Mouse (Mus musculus) hindbrain, embryonic 13.5 days (tissue): ENCODE data around the gene Ikzf1. TPM values are rescaled to one million over a fixed set of nuclear protein-coding genes. Genes with fewer than 3 reads are reported as not detected.

Source experiments
- ATAC-seq: fragments of 200-750 bp; cut with Nextera tagmentation; 2 replicates; pipeline ENCODE4 v1.8.0; 2017; ENCODE audit warnings: moderate TSS enrichment; ENCODE audit not compliant: low FRiP score
- H3K27ac ChIP-seq: fragments of 300-500 bp; sonication (generic); 2 replicates; pipeline ENCODE4 v1.5.1; 2015; ENCODE audit warnings: inconsistent platforms, mild to moderate bottlenecking, moderate library complexity
- H3K27me3 ChIP-seq: fragments of 300-500 bp; sonication (generic); 2 replicates; pipeline ENCODE4 v1.6.1; 2015; ENCODE audit warnings: mild to moderate bottlenecking, inconsistent platforms
- H3K36me3 ChIP-seq: fragments of 300-500 bp; sonication (generic); 2 replicates; pipeline ENCODE4 v1.6.1; 2015; ENCODE audit warnings: mild to moderate bottlenecking, inconsistent platforms
- H3K4me1 ChIP-seq: fragments of 300-500 bp; sonication (generic); replicated peaks from 2 replicates; pipeline ENCODE4 v1.6.1; 2015; ENCODE audit warnings: inconsistent platforms
- H3K4me2 ChIP-seq: fragments of 300-500 bp; sonication (generic); 2 replicates; pipeline ENCODE4 v1.6.1; 2015; ENCODE audit warnings: inconsistent platforms, mild to moderate bottlenecking, moderate library complexity
- H3K4me3 ChIP-seq: fragments of 300-500 bp; sonication (generic); 2 replicates; pipeline ENCODE4 v1.5.1; 2015; ENCODE audit warnings: mild to moderate bottlenecking, inconsistent platforms
- H3K9ac ChIP-seq: fragments of 300-500 bp; sonication (generic); 2 replicates; pipeline ENCODE4 v1.6.1; 2015; ENCODE audit warnings: mild to moderate bottlenecking, inconsistent platforms
- H3K9me3 ChIP-seq: fragments of 300-500 bp; sonication (generic); 2 replicates; pipeline ENCODE4 v1.6.1; 2016; ENCODE audit warnings: inconsistent platforms
- WGBS: fragments of 180-500 bp; shearing (Covaris S2); methylation state at CpG from one replicate; pipeline ENCODE4 v1.1.7; 2015; 5-methylcytosine and 5-hydroxymethylcytosine counted together
- polyA plus RNA-seq: library from polyadenylated mRNA; unstranded; fragments of >200 nt; fragmentation: Nextera tagmentation; extraction: Ambion mirVana; gene quantifications from 2 replicates; pipeline ENCODE4 v1.2.1, GENCODE M21; 2015

Gene Ikzf1
- polyA plus RNA-seq, 1 experiment from 2014 or later = 1.1 TPM

DNA sequence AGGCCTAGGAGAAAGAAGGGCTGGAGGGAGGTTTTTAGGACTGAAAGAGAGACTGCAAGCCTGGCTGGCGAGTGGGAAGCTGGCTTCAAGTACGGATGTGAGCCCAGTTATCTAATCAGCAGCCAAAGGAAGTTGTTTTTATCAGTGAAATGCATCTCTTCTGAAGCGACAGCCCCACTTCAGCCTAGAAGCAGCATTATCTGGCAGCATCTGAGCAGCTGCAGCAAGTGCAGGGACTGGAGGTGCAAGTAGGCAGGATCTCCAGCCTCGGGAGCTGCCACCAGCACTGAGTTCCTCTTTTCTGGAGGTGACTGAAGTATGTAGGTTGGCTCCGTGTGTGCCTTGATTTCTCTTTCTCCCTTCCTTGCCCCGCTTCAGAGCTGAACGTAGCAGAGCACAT is 26.9 kb downstream of the Ikzf1 start:
- Histone ChIP-seq H3K27ac (no peak overlapping the region), H3K9me3 (no peaks in the 10 kb centered on the region), H3K4me3 (no peak overlapping the region), H3K27me3 (no peaks in the 10 kb centered on the region), H3K36me3 (no peaks in the 10 kb centered on the region), H3K4me2 (no peak overlapping the region), H3K4me1 (no peaks in the 10 kb centered on the region), H3K9ac (no peak overlapping the region)
- WGBS = 76% methylated on average over 7 of the region's 7 CpGs
- no peak for ATAC-seq

DNA sequence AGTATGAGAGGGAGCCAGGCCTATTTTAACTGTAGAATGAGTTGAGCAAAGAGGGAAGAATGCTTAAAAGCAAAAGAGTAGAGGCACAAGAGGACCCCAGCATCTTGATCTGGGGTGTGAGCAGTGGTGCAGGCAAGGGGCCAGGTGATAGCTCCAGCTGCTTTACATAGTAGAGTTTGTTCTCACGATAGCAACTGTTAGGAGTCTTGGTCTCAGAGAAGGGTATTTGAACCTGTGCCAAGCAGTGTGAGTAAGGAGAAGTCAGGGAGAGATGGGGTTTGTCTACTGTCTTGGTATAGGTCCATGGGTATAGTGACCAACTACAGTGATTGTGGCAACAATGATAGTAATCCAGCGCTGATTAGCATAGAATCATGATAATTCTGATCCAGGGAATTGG is 29.9 kb downstream of the Ikzf1 start:
- H3K4me2 ChIP-seq = no peak overlapping the region

DNA sequence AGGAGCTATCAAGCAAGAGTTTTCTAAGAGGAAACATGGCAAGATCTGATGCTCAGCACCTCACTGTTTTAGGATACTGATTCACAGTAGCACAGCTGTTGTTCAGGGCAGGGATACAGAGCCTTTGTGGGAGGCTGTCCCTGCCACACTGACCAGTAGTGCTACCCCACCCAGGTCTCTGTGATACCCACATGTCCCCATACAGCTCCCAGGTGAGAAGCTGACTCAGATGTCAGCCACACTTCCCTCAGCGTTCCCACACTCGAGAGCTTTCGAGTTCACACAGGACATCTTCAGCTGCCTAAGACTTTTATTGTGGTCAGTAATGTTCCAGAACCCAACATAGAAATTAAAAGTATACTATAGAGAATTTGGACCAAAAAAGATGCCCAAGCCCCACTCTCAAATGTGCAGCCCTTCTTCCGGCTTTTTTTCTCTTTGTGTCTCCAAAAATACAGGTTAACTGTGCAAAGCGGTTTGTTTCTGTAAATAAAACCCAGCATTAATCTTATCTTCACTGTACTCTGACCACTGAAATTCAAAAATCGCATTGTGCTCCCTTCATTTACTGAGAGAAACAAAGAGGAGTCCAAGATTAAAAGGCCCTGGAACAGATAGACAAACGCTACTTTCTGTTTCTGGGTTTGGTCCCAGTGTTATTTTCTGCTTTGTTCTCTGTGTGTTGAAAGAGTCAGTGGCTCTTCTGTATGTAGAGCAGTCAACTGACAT is 31.3 kb downstream of the Ikzf1 start:
- no peak overlapping the region for H3K4me3 ChIP-seq
- no peaks in the 10 kb centered on the region for H3K9me3 ChIP-seq
- ATAC-seq = no peak
- no peak overlapping the region for H3K9ac ChIP-seq
- no peaks in the 10 kb centered on the region for H3K36me3 ChIP-seq
- no peak overlapping the region for H3K27ac ChIP-seq
- H3K4me2 ChIP-seq = no peak overlapping the region
- H3K4me1 ChIP-seq = no peaks in the 10 kb centered on the region
- WGBS = 90% methylated on average over 7 of the region's 7 CpGs
- H3K27me3 ChIP-seq = no peaks in the 10 kb centered on the region

More for the DNA sequence above, 29.9 kb downstream of the Ikzf1 start:
- Histone ChIP-seq H3K27ac (no peak overlapping the region), H3K9ac (no peak overlapping the region), H3K4me3 (no peak overlapping the region), H3K36me3 (no peaks in the 10 kb centered on the region), H3K4me1 (no peaks in the 10 kb centered on the region), H3K27me3 (no peaks in the 10 kb centered on the region), H3K9me3 (no peaks in the 10 kb centered on the region)
- ATAC-seq = no peak
- 84% methylated on average over 2 of the region's 2 CpGs for WGBS

DNA sequence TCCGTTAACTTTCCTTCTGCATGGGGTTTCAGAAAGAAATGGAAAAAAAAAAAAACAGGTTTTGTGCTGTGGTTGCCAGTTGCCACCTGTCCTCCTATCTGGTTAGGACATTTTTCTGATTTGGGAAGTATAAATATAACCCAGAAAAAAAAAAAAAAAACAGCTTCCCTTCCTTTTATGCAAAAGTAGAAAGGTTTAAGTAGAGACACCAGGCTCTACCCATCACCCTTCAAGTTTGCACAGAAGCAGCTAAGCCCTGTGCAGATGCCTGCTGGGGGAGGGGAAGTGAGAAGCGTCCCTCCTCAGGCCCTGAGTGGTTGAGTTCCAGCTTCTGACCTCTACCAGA is 31.9 kb downstream of the Ikzf1 start:
- no peak overlapping the region for H3K27ac ChIP-seq
- no peak overlapping the region for H3K4me2 ChIP-seq
- H3K9me3 ChIP-seq = no peaks in the 10 kb centered on the region
- H3K27me3 ChIP-seq = no peaks in the 10 kb centered on the region
- no peaks in the 10 kb centered on the region for H3K4me1 ChIP-seq
- no peaks in the 10 kb centered on the region for H3K36me3 ChIP-seq
- H3K9ac ChIP-seq = no peak overlapping the region
- H3K4me3 ChIP-seq = no peak overlapping the region
- ATAC-seq = no peak
- 81% methylated on average over 2 of the region's 2 CpGs for WGBS

DNA sequence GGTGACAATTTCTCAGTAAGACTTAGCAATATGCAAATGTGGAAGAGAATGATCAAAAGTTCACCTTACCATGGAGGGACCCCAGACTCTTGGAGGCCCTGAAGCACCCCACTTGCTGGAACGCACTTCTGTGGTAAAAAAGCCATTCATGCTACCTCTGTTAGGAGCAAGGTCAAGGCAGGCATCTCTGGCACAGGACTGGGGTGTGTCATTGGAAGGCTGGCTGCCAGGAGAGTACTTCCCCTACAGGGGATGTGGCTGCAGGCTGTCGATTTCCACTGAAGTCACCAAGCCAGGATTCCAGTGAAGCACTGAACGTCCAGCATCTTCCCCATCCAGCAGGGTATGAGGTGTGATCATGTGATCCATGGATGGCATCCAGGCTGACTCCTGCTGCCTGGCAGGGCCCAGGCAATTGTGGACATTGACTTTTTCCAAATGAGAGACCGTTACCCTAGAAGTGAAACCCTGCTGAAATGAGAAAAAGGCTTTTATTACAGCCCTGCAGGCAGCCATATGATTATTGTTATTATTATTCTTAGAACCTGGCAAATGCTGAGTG is 32.9 kb downstream of the Ikzf1 start:
- H3K4me1 ChIP-seq = no peaks in the 10 kb centered on the region
- H3K4me3 ChIP-seq = no peak overlapping the region
- H3K9me3 ChIP-seq = no peaks in the 10 kb centered on the region
- H3K27ac ChIP-seq = no peak overlapping the region
- no peak for ATAC-seq
- no peak overlapping the region for H3K9ac ChIP-seq
- H3K27me3 ChIP-seq = no peaks in the 10 kb centered on the region
- WGBS = 81% methylated on average over 4 of the region's 4 CpGs
- no peak overlapping the region for H3K4me2 ChIP-seq
- no peaks in the 10 kb centered on the region for H3K36me3 ChIP-seq

DNA sequence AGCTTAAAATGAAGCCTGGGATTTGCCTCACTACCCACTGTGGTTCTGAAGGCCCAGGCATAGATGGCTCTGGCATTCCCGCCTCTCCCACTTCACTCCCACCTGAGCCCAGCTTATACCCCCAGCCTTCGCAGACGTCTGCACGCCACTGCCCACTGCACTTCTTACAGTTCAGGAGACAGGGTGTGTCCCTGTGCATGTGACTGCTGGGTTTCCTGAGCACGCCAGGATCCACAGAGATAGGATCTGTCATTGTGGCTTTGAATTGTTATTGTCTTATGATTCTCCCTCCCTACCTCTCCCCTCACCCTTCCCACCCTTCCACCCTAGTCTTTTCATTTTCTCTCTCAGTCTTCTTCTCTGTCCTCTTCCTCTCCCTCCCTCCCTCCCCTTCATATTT is 34.9 kb downstream of the Ikzf1 start:
- no peak for ATAC-seq
- H3K4me3 ChIP-seq = no peak overlapping the region
- no peaks in the 10 kb centered on the region for H3K9me3 ChIP-seq
- H3K4me2 ChIP-seq = no peak overlapping the region
- no peak overlapping the region for H3K9ac ChIP-seq
- H3K36me3 ChIP-seq = no peaks in the 10 kb centered on the region
- H3K27ac ChIP-seq = no peak overlapping the region
- 81% methylated on average over 5 of the region's 5 CpGs for WGBS
- H3K27me3 ChIP-seq = no peaks in the 10 kb centered on the region
- no peaks in the 10 kb centered on the region for H3K4me1 ChIP-seq

DNA sequence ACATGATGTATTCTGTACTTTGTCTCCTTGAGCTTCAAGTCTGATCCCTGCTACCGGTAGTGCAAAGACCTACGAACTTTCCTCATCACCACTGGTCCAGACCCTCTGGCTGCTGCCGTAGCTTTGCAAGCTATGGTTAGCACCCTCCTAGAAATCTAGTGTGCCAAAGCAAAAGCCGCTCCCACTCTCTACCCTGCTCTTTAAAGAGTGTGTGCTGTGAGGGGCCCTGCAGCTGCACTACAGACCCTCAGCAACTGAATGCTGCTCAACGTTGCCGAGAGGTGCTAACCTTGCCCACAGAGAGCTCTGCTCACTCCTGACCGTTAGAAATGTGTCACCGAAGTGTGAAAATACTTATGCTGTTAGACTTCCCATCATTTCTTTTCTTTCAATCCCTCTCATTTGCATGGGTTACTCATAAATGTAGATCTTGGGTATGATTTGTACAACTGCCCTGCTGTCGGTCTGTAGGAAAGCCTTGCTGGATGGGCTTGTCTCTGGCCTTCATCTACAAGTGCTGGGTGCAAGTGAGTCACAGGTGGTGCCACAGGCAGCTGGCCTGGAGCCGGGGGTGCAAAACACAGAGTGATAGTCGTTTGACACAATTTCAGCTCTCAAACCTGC is 40.6 kb downstream of the Ikzf1 start:
- Histone ChIP-seq H3K4me1 (no peaks in the 10 kb centered on the region), H3K4me2 (no peak overlapping the region), H3K9ac (no peak overlapping the region), H3K27ac (no peak overlapping the region), H3K27me3 (no peaks in the 10 kb centered on the region), H3K36me3 (no peaks in the 10 kb centered on the region), H3K4me3 (no peak overlapping the region), H3K9me3 (no peaks in the 10 kb centered on the region)
- no peak for ATAC-seq
- WGBS = 91% methylated on average over 11 of the region's 11 CpGs

DNA sequence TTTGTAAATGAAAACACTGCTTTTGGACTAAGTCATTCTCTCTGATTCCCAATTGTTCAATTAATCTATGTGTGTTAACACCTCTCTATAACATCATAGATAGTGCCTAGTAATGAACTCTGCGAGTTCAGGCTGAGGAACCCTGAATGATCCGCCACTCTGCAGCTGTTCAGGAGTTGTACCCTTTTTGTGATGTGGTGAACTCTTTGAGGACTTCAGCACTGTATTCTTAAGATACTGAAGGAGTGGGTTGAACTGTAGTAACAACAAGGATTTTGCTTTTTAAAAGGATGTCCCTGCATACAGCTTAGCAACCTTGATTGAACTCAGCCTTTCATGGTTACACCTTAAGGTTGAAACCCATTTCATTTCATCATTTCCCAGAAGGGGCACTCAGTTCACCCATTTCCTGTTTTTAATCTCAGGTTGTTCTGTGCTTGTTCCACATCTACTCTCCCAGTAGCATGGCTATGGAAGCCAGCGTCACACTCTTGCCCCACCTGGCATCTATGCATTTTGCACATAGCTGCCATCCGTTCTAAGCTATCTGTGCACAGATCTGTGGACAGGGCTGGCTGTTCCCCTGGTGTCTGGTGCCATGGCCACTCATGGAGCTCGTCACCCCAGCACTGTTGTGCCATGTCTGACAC is 41.2 kb downstream of the Ikzf1 start:
- 86% methylated on average over 5 of the region's 5 CpGs for WGBS
- H3K9ac ChIP-seq = no peak overlapping the region

DNA sequence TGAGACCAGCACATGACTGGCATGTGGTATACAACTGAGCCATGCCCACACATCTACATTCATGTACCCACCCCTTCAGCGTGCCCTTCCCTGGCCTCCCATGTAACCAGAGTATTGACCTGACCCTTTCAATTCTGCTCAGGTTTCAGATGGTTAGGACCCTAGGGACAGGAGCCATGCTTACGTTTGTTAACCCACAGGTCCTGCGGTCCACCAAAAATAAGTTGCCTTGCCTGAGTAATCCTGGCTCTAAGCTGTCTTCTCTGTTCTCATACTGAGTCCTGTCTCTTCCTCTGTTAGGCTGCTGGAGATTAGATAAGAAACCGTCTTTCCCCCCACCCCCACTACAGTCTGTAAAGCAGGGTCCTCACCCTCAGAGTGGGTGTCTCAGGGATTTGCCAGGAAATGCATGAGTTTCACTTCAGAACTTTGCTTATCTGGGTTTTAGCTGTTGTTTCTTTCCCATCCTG is 42.0 kb downstream of the Ikzf1 start:
- 90% methylated on average over 4 of the region's 4 CpGs for WGBS
- Histone ChIP-seq H3K4me2 (no peak overlapping the region), H3K9me3 (no peaks in the 10 kb centered on the region), H3K4me3 (no peak overlapping the region), H3K27ac (no peak overlapping the region), H3K4me1 (no peaks in the 10 kb centered on the region), H3K27me3 (no peaks in the 10 kb centered on the region), H3K9ac (no peak overlapping the region), H3K36me3 (no peaks in the 10 kb centered on the region)
- no peak for ATAC-seq

More for the DNA sequence above, 41.2 kb downstream of the Ikzf1 start:
- no peaks in the 10 kb centered on the region for H3K36me3 ChIP-seq
- no peak overlapping the region for H3K4me2 ChIP-seq
- H3K4me1 ChIP-seq = no peaks in the 10 kb centered on the region
- no peak overlapping the region for H3K27ac ChIP-seq
- no peak for ATAC-seq
- H3K27me3 ChIP-seq = no peaks in the 10 kb centered on the region
- H3K9me3 ChIP-seq = no peaks in the 10 kb centered on the region
- no peak overlapping the region for H3K4me3 ChIP-seq

DNA sequence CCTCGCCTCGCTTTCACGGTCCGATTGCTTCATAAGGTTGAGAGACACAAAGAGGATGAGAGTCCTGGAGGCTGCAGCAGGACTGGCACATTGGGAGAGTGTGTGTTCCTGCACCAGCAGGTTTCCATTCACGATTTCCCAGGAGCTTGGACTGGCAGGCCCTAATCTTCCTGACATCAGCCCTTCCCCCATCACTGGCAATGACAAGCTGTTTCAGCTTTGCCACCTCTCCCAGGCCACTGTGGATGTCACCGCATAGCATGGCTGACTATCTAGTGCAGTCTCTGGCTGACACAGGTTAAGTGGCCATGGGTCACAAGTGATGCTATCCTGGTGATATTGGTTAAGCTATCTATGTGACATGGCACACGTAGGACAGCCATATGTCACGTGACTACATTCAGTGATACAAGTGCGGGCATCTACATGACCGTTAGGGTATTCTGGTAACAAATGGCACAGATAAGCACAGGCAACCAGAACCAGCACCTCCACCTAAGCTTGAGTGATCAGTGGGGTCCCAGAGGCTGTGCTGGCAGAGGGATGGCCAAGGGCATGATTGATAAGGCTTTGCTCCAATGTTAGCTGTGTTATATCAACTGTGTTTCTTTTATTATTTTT is 43.2 kb downstream of the Ikzf1 start:
- no peak for ATAC-seq
- WGBS = 90% methylated on average over 10 of the region's 10 CpGs
- no peaks in the 10 kb centered on the region for H3K4me1 ChIP-seq
- no peak overlapping the region for H3K4me2 ChIP-seq
- no peak overlapping the region for H3K27ac ChIP-seq
- no peak overlapping the region for H3K9ac ChIP-seq
- no peaks in the 10 kb centered on the region for H3K27me3 ChIP-seq
- H3K9me3 ChIP-seq = no peaks in the 10 kb centered on the region
- no peaks in the 10 kb centered on the region for H3K36me3 ChIP-seq
- no peak overlapping the region for H3K4me3 ChIP-seq

DNA sequence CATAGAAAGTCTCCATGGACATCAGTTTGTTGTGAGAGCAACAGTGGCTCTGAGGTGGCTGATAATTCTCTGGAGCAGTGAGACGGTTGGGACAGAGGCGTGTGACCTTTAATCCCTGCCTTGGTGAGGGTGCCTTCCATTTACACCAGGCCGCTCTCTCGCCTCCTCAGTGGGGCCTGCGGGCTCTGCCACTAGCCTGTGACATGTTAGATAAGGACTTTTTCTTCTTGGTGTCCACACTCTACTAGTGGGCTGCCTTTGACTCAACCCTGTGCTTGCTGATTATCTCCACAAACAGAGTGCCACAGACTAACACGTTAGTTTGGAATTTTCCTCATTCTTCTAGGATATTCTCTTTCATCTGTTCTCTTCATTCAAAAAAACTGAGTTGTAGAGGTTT is 44.4 kb downstream of the Ikzf1 start:
- Histone ChIP-seq H3K4me3 (no peak overlapping the region), H3K4me2 (no peak overlapping the region), H3K9me3 (no peaks in the 10 kb centered on the region), H3K27me3 (no peaks in the 10 kb centered on the region), H3K4me1 (no peaks in the 10 kb centered on the region), H3K27ac (no peak overlapping the region), H3K36me3 (no peaks in the 10 kb centered on the region), H3K9ac (no peak overlapping the region)
- ATAC-seq = no peak
- WGBS = 84% methylated on average over 6 of the region's 6 CpGs

DNA sequence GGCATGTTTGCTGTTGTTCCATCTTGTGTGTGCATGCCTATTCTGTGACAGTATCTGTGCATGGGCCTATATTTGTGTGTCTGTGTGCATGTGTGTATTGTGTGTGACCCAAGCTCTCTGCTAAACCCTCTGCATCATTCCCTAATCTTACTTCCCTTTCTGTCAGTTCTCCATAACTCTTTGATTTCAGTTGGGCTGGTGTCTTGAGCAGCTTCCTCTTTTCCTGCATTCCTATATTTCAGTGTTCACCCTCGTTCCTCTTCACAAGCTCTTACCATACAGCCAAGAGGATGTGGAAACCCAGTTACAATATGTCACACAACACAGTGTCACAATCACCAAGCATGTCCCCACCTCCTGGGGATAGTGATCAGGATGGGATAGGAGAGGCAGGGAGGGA is 45.3 kb downstream of the Ikzf1 start:
- ATAC-seq = no peak
- H3K27ac ChIP-seq = no peak overlapping the region

More for the DNA sequence above, 45.3 kb downstream of the Ikzf1 start:
- no peak overlapping the region for H3K9ac ChIP-seq
- no peaks in the 10 kb centered on the region for H3K9me3 ChIP-seq
- no peak overlapping the region for H3K4me2 ChIP-seq
- H3K4me1 ChIP-seq = no peaks in the 10 kb centered on the region
- no peak overlapping the region for H3K4me3 ChIP-seq
- WGBS = 85% methylated on average over 1 of the region's 1 CpGs
- H3K36me3 ChIP-seq = no peaks in the 10 kb centered on the region
- no peaks in the 10 kb centered on the region for H3K27me3 ChIP-seq
